Mouse (Mus musculus) liver, adult (tissue): ENCODE data around the gene Bfsp1.

Source experiments
- GATA4 ChIP-seq: IDR thresholded peaks from 2 replicates; pipeline ENCODE4 v1.6.1; 2014; ENCODE audit warnings: mild to moderate bottlenecking, low read length; ENCODE audit not compliant: insufficient replicate concordance

The Bfsp1 gene

GRCm38 (mm10) chr2:143839458-143839857 is 23.5 kb downstream of the Bfsp1 start:
- no peak for TF ChIP-seq GATA4

GRCm38 (mm10) chr2:143838698-143839097 is 24.3 kb downstream of the Bfsp1 start:
- TF ChIP-seq GATA4 = no peak

GRCm38 (mm10) chr2:143837291-143837701 is 25.7 kb downstream of the Bfsp1 start:
- no peak for TF ChIP-seq GATA4

GRCm38 (mm10) chr2:143835820-143836219 is 27.2 kb downstream of the Bfsp1 start:
- no peak for TF ChIP-seq GATA4

- no peak for TF ChIP-seq GATA4
Measured at GRCm38 (mm10) chr2:143834082-143834481, 28.9 kb downstream of the Bfsp1 start.

GRCm38 (mm10) chr2:143832721-143833120 is 30.3 kb downstream of the Bfsp1 start:
- no peak for TF ChIP-seq GATA4

GRCm38 (mm10) chr2:143831645-143832044 is 31.3 kb downstream of the Bfsp1 start:
- no peak for TF ChIP-seq GATA4

GRCm38 (mm10) chr2:143813461-143813860 is 49.5 kb downstream of the Bfsp1 start:
- no peak for TF ChIP-seq GATA4

GRCm38 (mm10) chr2:143812262-143812661 is 50.7 kb downstream of the Bfsp1 start:
- TF ChIP-seq GATA4 = no peak

GRCm38 (mm10) chr2:143808789-143809188 is 54.2 kb downstream of the Bfsp1 start:
- no peak for TF ChIP-seq GATA4

- no peak for TF ChIP-seq GATA4
Measured at GRCm38 (mm10) chr2:143806924-143807664, 55.9 kb downstream of the Bfsp1 start.

- TF ChIP-seq GATA4 = no peak
Measured at GRCm38 (mm10) chr2:143806140-143806923, 56.6 kb downstream of the Bfsp1 start.

- no peak for TF ChIP-seq GATA4
Measured at GRCm38 (mm10) chr2:143801097-143801496, 61.9 kb downstream of the Bfsp1 start.

- TF ChIP-seq GATA4 = no peak
Measured at GRCm38 (mm10) chr2:143796335-143797013, 66.5 kb downstream of the Bfsp1 start.

GRCm38 (mm10) chr2:143795858-143796257 is 67.1 kb downstream of the Bfsp1 start:
- no peak for TF ChIP-seq GATA4

- TF ChIP-seq GATA4 = no peak
Measured at GRCm38 (mm10) chr2:143789911-143790310, 73.1 kb downstream of the Bfsp1 start.

GRCm38 (mm10) chr2:143780310-143780709 is 82.7 kb downstream of the Bfsp1 start:
- TF ChIP-seq GATA4 = no peak
